Mouse (Mus musculus) lung, postnatal 14 days (tissue): ENCODE data around the gene Hsd11b1.
A peak's percentile ranks its signal among the peaks of the same experiment; 100 is the strongest.
"Not testable (repeated sequence)": the region's sequence is repeated elsewhere in the genome, so short reads cannot be mapped to it uniquely, and the experiment has no call there.

ENCODE experiments used
- DNase-seq: peaks from one replicate; pipeline ENCODE4 v3.0.0; 2021

The Hsd11b1 gene

GRCm38 (mm10) chr1:193263955-193264598 is at the start of gene Hsd11b1:
TSS of gene Hsd11b1 (minus strand) at chr1:193264075.
- DNase-seq, result peak; percentile 47

- DNase-seq, result no peak
These were observed 47.7 kb upstream of the Hsd11b1 start for GRCm38 (mm10) chr1:193311596-193311995.

DNA sequence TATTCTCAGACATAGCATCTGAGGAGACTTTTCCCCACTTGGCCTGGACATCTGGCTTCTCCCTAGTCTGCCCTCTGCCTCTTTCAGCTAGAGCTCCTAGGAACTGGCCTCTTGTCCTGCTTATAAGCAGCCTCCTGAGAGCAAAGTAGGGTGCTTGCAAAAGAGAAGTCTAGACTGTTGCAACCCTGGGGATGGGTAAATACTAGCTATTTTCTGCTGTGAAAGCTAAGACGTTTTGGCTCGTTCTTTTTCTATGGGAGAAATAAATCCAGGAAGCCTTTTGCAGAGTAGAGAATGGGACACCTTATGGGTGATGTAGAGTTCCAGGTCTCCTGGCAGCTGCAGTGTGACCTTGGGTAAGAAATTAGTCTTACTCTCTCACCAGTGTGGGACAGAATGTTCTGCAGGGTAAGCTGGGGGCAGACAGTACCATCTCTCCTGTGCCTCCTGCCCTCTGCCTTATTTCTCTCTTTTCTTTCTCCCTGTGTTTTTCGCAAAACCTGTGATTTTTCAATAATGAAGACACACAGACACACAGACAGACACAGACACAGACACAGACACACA is 46.7 kb upstream of the Hsd11b1 start:
- DNase-seq, result peak; percentile 11

DNA sequence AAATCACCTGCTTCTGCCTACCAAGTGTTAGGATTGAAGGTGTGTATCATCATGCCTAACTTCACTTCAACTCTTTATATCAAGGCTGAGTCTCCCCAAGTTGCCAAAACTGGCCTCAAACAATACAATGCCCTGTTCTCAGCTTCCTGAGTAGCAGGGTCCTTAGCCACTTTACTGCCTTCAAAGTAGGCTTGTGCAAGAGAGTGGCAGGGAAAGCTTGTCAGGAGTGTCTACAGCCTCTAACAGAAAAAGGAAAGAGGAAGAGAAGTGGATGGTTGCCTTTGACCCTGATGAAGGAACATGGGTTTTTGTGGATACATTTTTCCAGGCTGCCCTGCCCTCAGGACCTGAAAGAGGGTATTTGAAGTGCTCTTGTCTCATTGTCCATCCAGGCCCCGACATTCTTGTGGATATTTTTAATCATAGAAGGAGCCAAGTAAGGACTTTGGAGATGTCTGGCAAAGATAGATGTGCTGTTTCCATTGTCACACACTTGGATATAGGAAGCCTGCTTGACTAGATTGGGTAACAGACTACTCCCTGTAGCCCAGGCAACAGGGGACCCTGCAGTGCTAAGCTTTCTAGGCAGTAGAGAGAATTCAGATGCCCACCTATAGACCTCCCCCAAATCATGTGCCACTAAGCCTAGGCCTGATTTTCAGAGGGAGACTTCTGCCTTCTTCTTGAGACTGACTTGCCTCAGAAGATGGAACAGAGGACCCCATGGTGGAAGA is 46.1 kb upstream of the Hsd11b1 start:
- no peak for DNase-seq

- no peak for DNase-seq
These were observed 43.0 kb upstream of the Hsd11b1 start for GRCm38 (mm10) chr1:193306832-193307231.

DNA sequence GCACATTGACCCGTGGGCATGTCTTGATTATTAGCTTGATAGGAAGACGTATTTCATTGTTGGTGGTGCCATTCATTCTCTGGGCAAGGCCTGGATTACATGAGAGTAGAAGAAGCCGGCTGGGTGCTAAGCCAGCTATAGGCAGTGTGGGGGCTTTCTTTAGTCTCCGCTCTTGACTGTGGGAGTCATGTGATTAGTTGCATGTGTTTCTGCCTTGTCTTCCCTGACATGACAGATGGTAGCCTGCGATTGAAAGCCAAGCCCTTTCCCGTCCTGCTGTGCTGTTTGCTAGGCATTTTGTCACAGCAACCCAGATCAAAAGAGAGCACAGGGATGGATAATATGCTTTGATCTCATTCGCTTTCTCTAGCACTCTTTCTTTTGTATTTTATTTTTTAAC is 41.5 kb upstream of the Hsd11b1 start:
- no peak for DNase-seq

DNA sequence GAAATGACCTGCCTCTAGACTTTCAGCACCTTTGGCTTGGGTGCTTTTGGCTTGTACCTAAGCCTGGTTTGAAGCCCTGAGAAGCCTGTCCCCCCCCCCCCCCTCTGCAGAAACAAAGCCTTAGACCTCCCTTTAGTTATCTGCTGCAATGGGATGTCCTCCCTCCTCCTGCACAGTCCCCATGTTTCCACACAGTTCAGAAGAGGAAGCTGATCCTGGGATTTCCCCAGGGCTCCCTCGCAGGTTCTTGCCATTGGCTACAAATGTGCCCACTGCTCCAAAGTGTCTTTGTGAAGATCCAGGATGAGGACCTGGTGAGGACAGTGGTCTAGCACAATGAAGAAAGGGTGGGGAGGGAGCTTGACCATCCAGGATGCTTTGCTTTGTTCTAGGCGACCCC is 39.2 kb upstream of the Hsd11b1 start:
- DNase-seq, result no peak

DNA sequence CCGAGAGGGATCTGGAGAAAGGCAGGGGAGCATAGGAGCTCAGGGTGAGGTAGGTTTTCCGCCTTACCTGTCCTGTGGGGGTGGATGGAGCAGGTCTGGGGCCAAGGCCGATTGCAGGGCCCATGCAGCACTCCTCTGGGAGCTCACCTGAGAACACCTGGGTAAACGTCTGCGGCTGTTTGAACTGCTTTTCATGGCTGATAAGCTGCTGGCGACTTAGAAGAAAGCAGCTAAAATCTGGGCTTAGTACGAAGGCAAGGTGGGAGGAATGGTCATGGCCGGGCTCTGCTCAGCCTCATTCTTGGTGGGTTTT is 38.2 kb upstream of the Hsd11b1 start:
- no peak for DNase-seq

DNA sequence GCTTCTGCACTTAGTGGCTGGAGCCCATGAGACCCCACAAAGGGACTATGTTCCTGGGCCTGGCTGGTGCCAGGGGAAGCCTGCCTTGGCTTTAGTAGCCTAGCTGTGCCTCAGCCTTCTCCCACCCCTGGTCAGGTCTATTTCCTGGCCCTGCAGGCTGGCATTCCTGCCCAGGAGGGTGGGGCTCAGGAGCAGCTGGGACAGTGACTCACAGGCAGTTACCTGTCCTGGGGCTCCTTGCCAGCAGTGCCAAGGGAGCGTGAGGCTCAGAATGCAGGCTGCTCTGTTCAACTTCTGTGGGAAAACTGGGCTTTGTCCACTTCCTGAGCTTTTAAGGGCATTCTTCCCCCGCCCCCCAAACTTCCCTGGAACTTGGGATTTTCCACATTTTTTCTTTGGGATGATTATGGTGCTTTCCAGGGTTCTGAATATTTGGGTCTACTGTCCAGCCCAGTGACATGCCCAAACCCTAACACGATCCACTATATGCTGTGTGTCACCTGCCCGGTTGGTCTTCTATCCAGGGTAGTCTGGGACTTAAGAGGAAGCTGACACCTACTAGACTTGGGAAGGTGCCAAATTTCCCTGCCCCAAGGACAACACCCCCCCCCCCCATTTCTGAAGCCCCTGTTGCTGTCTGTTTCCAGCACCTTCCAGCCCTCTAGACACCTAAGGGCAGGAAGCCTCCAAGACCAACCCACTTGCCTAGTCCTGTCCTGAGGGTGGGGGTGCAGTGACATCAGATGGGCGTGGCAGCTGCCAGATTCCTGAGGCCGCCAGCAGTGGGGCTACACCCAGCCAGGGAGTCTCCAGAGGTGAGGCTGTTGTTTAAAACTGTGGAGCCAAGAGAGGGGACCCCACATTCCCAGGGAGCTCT is 37.6 kb upstream of the Hsd11b1 start:
- DNase-seq, result peak; percentile 62

DNA sequence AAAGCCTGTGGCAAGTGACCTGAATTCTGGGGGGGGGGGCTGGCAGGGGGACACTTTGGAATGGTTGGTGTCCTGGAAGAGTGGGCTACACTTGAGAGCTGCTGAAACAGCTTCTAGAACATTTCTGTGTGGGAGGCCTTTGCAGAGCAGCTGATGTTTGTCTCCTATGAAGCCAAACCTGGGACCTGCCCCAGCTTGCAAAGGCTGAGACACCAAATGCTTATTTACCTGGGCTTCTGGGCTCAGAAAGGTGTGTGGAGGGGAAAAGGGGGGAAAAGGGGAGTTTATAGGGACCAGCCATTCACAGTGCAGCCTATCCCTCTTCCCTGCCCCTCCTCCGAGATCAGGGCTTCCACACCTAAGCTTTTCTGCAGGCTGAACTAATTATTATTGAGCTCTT is 36.1 kb upstream of the Hsd11b1 start:
- DNase-seq, result no peak

DNA sequence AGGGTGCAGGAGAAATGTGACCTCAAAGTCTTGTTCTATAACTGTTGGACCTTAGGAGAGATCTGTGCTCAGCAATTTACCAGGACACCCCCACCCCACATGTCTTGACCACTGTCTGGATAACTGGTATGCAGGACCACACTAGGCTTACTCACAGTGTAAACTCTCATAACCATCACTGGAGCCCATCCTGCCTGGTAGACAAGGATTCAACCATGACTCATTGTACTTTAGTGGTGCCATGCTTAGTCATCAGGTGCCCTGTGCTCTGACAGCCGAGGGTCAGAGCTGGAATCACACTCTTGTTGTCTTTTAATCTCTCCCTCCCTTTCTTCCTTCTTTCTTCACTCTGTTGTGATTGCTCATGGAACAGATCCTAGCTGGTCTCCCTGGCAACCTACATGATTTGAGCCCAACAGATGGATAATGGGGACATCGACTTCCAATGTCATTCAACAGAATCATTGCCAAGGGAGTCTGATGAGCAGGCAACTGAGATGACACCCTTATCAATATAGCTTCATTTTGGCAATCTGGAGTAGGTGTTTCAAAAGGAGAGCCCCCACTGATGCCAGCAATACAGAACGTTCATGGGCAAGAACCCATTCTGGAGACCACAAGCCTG is 34.4 kb upstream of the Hsd11b1 start:
- DNase-seq, result no peak

DNA sequence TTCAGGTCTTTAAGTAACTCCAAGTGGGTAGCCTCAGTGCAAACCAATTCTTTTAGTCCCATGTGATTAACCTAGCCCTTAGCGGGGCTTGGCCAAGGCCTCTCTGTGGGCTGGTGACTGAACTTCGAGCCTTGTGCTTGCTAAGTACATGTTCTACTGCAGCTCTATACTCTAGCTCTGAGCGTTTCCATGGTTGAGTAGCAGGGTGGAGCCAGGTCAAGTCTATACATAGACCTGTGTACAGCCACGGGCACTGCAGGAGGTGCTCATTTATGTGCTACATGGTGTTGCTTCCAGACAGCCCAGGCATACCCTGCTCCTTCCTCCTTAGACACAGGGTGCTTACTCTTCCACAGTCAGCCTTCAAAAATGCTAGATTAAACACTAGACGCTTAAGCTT is 32.0 kb upstream of the Hsd11b1 start:
- no peak for DNase-seq

- DNase-seq, result no peak
These were observed 30.1 kb upstream of the Hsd11b1 start for GRCm38 (mm10) chr1:193293926-193294325.

DNA sequence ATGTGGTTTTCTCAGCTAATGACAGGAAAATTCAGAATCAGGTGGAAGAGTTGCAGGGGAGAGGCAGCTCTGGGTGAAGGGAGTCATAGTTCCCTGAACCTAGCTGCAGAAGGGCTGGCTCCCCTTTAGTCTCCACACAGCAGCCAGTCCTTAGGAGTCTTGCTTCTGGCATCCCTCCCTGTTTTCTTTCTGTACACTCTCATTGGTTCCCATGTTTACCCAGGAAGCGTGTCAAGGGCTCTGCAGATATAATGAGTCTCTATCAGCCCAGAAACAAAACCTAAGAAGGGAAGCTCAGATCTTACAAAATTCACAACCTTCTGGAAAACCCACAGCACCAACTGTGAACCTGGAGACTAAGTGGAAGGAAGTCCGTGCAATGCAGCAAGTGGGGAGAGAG is 29.2 kb upstream of the Hsd11b1 start:
- no peak for DNase-seq

DNA sequence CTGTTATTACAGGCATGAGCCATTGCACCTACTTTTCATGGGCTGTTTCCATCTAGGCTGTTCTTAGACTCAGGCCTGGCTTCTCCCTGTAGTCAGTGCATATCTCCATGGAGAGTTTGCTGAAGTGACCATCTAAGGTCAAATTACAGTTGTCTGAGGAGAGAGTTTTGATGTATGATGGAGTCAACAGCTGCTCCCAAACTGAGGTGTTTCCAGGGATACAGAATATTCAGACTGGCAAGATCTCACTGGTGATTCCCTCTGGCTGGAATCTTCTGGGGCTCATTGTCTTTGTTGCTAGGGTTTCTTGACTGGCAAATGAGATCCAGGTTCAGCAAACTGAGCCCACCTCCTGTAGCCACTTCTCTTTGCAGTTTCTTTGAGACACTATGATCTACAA is 26.8 kb upstream of the Hsd11b1 start:
- no peak for DNase-seq

DNA sequence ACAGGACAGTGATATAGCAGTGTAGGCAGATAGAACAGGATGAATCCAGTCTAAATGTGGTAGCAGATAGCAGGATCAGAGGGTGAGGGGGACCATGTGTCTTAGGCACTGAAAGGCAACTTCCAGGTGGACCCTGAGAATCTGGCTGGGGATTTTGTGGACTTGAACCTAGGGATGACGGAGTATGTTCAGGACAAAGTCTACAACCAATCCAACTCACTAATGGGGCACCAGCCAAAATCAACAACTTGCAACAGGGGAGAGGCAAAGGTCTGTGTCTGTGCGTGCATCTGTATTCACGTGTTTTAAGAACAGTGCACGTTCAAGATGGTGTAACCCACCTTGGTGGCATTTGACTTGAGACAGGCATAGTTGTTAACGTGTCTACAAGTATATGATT is 26.0 kb upstream of the Hsd11b1 start:
- no peak for DNase-seq

DNA sequence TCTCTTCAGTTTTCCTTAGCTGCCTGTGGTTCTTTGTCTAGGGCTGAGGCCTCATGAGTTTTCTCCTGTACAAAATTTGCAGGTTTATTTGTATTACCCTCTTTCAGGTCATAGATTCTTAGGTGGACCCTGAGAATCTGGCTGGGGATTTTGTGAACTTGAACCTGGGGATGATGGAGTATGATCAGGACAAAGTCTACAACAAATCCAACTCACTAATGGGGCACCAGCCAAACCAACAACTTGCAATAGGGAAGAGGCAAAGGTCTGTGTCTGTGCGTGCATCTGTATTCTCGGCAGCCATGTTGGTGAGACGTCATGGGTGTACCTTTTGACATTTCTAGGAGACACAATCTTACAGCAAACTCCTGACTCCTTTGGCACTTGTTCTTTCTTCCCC is 25.2 kb upstream of the Hsd11b1 start:
- no peak for DNase-seq

DNA sequence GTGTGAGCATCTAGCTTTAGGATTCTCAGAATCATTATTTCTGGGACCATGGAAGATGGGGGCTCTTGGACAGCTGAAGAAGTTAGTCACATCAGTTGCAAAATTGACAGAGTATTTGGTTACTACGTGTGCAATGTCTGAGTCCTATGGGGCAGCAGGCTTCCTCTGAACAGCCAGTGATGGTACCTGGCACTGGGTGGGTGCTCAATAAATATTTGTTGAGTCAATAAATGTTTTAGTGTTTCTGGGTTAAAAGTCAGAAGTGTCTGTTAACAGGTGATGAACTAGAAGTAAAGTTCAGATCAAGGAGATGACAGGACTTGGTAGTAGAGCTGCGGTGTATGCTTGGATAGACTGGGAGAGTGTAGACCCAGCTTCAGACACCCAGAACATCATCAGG is 23.7 kb upstream of the Hsd11b1 start:
- DNase-seq, result no peak

DNA sequence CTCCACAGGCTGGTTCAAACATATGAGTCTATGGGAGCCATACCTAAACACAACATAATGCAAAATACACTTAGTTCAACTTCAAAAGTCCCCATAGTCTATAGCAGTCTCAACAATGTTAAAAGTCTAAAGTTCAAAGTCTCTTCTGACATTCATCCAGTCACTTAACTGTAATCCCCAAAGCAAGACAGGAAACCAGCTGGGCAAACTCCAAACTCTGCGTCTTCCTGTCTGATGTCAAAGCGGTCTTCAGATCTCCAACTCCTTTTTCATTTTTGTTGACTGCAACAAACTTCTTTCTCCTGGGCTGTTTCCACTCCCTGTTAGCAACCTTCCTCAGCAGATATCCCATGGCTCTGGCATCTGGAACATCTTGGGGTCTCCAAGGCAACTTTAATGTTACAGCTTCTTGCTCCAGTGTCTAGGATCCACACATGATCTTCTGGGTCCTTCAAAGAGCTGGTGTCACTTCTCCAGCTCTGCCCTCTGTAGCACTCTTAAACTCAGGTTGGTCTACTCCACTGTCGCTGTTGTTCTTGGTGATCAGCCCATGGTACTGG is 22.0 kb upstream of the Hsd11b1 start:
- DNase-seq, result not testable (repeated sequence)

DNA sequence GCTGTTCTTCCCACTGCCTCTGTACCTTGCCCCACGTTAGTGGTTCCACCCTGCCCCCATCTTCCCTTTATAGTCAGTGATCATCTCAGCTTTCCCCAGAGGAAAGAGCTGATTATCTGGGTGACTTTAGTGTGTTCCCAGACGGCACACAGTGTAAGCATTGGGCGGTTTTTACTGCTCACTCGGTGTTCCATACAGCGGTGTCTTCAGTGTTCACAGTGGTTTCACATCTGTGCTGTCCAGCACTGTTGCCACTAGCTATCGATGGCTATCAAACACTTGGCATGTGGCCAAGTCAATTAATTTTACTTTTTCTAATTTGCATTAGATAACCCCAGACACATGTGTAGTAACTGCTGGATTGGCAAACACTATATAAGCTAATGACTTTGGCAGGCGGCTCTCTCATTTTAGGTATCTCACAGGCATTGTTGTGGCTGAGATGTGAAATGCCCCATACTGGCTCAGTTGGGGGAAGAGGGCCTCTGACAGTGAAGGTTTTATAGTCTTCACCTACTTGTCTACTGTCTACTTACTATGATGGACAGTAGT is 20.4 kb upstream of the Hsd11b1 start:
- DNase-seq, result no peak

DNA sequence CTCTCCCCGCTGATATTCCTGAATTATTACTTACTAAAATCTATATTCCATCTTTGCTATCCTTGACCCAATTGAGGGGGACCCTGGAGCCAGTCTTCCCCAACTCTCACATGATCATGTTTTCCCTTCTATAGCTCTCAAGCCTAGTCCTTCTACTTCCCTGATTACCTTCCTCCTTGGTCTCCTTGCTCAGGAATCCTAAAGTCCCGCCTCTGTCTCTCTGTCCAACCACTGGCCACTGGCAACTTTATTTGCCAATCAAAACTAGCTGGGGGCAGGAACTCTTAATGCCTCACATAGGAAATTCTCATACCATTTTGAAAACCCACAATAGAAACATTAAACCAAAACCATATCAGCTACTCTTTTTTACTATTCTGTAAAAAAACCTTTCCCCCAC is 17.5 kb upstream of the Hsd11b1 start:
- no peak for DNase-seq

- no peak for DNase-seq
These were observed 15.6 kb upstream of the Hsd11b1 start for GRCm38 (mm10) chr1:193279492-193279891.
